Mouse (Mus musculus): ENCODE results near the gene Osgin1.

DNA sequence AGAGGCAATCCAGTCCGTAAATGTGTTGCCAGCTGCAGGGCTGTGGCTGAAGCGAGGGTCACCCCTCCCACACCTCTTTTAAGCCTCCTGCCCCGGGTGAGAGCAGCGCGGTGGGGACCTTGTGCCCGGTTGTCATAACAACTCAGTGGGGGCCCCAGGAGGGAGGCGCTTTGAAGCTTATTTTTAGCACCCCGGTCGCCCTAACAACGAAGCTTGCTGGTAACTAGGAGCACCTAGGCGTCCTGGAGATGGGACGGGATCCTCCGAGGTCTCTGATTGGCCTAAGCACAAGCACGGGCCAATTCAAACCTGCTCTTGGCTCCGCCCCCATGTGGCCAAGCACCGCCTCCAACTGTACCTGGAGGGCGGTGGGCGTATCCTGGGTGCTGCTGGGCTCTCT is 32.2 kb downstream of the Osgin1 start:
- no peak for TF ChIP-seq CTCF (IDR thresholded peaks at IDR 0.05; ENCODE audit: low read depth, low read length)
- TF ChIP-seq TAL1 (conservative IDR thresholded peaks at IDR 0.05; ENCODE audit: low read depth, low read length), result no peak

All from G1E (cell line).